Mouse (Mus musculus): ENCODE data around the gene Dennd4b.

- TF ChIP-seq POLR2A (IDR thresholded peaks at IDR 0.05; ENCODE audit: borderline replicate concordance, control insufficient read depth, low read depth, low read length): no peak
- TF ChIP-seq CTCF (IDR thresholded peaks at IDR 0.05; ENCODE audit: control insufficient read depth, insufficient read depth, low read length): no peak
These were observed 57.3 kb downstream of the Dennd4b start for GRCm38 (mm10) chr3:90322289-90322688.
